Mouse (Mus musculus) liver, embryonic 14.5 days (tissue): Measurements from ENCODE around the gene H60b.

ENCODE experiments used
- CTCF ChIP-seq: IDR thresholded peaks from 2 replicates; pipeline ENCODE4 v1.5.1; 2016; ENCODE audit warnings: antibody characterized with exemption, low read depth, control low read depth
- EP300 ChIP-seq: IDR thresholded peaks from 2 replicates; pipeline ENCODE4 v1.6.1; 2016; ENCODE audit warnings: antibody characterized with exemption, low read depth

DNA sequence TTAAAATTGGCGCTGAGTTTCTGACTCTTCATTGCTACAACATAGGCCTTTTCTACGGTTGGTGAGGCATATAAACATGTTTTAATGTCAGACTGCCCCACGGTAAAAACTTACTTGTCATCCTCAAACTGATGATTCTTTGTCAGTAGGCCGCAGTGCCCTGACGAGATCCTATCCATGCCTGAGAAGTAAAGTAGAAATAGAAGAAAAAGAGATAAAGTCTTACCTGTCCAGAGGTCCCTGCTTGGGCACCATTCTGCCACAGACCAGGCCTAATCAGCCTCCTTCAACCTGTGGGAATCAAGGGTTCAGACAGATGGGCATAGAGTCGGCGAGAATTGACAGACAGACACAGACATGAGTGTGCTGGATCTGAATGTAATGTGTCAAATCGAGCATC, 106.7 kb downstream of the H60b start:
- no peak for TF ChIP-seq EP300
- no peak for TF ChIP-seq CTCF
